27 mouse cellular contexts compared by ENCODE assay signal in the genomic region with DNA sequence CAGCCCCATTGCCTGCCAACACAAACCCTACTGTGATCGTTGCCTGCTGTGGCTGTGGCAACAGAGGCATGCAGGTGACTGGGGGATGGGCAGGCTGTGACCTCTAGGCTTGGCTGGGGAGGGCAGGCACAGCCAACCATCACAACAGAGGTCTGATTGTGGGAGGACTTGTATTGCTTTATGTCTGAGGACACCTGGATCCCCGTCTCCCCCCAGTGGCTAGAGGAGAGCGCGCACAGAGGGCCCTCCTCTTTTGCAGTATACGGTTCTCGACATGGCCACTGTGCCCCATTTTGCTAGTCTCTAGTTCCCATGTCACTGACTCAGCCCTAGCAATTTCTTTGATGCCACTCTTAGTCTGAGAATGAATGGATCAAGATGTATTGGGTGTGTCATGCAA. TPM values are rescaled to one million over a fixed set of nuclear protein-coding genes. Genes with fewer than 3 reads are reported as not detected.
DNase-seq lines count a peak whose midpoint lies in the region; ATAC-seq and TF ChIP-seq lines count a peak whose summit lies in the region.
"Had no signal": no experiment of that assay in that cellular context is flagged by ENCODE, and none has a peak within 500 bp of the region (broad histone marks: within the 10 kb centered on the region; RNA-seq: fewer than 3 reads in every experiment).

No protein-coding gene starts in this region.

- no peak for DNase-seq in kidney, postnatal 0 days (ENCODE audit: low spot score)
- DNase-seq in kidney, postnatal 25 days, result no peak
- DNase-seq in A20 (ENCODE audit: low read depth, low spot score), result peak; percentile 13
- peak; percentile 12 for DNase-seq in CH12.LX (ENCODE audit: extremely low read depth)
- DNase-seq in embryo, embryonic 9.5 days (ENCODE audit: extremely low spot score), result peak; percentile 2
- DNase-seq in right cerebral cortex, postnatal 4 days, result no peak
- no peak for DNase-seq in right cerebral cortex, postnatal 14 days
- DNase-seq: adrenal gland, adult 2 months; cerebellum, adult 9-11 months; gastrocnemius, postnatal 14 days; heart, adult 2 months; kidney, adult 9 months; layer of hippocampus, postnatal 36 days; liver; lung, postnatal 14 days; thymus, postnatal 36 days had no signal

- peak; percentile 38 for TF ChIP-seq RAD21 in CH12.LX (IDR thresholded peaks at IDR 0.05; ENCODE audit: low read depth, low read length)

- TF ChIP-seq EP300 in CH12.LX (IDR thresholded peaks at IDR 0.05; ENCODE audit: low read length), result no peak

- H3K4me1 ChIP-seq in kidney, postnatal 0 days (replicated peaks; ENCODE audit: insufficient read depth, low read length), result 0 out of 2 replicates have a peak, but pooled peaks cover 4% of the 10 kb centered on the region
- peaks cover 0 to 15% of the 10 kb centered on the region in 2 experiments; a peak in 2 of 4 replicates for H3K4me1 ChIP-seq in CH12.LX (ENCODE audit: control insufficient read depth in 1 of 2, insufficient read depth in 2 of 2)
- H3K4me1 ChIP-seq: embryonic facial prominence, embryonic 12.5 days; midbrain, embryonic 15.5 days had no signal

- H3K27ac ChIP-seq in kidney, postnatal 0 days, result no peak overlapping the region
- H3K27ac ChIP-seq in CH12.LX (ENCODE audit: insufficient read depth, low read depth), result no peak overlapping the region
- H3K27ac ChIP-seq: embryonic facial prominence, embryonic 12.5 days; heart, adult 2 months; midbrain, embryonic 15.5 days had no signal

- no peaks in the 10 kb centered on the region for H3K9me3 ChIP-seq in kidney, postnatal 0 days (replicated peaks; ENCODE audit: low read length)
- H3K9me3 ChIP-seq in CH12.LX (replicated peaks; ENCODE audit: low read length), result no peaks in the 10 kb centered on the region
- H3K9me3 ChIP-seq: embryonic facial prominence, embryonic 12.5 days; midbrain, embryonic 15.5 days had no signal

- in situ Hi-C loops in CH12.LX (cut with MboI; ENCODE audit: low pct_ligation_motif_present, low pct_unique_long_range_greater_than_20kb, low sequenced_read_pairs), result no loop called here

- H3K36me3 ChIP-seq in kidney, postnatal 0 days (ENCODE audit: insufficient read depth, low read length), result no peaks in the 10 kb centered on the region
- H3K36me3 ChIP-seq in CH12.LX (replicated peaks in 1 of 2; ENCODE audit: control insufficient read depth in 1 of 2, insufficient read depth in 1 of 2, low read length in 1 of 2), result no peaks in the 10 kb centered on the region
- H3K36me3 ChIP-seq: embryonic facial prominence, embryonic 12.5 days; midbrain, embryonic 15.5 days had no signal

- dilution Hi-C loops in CH12.LX (cut with MboI; ENCODE audit: extremely low pct_ligation_motif_present, extremely low pct_unique_long_range_greater_than_20kb, low sequenced_read_pairs), result no loop called here

- TF ChIP-seq CTCF in kidney, postnatal 0 days (IDR thresholded peaks at IDR 0.05; ENCODE audit: low read depth), result peak; percentile 32; the same call in 1 of the 2 replicates
- TF ChIP-seq CTCF in CH12.LX (conservative IDR thresholded peaks at IDR 0.05 in 1 of 2, IDR thresholded peaks at IDR 0.05 in 1 of 2; ENCODE audit: low read depth in 2 of 2, low read length in 2 of 2), result peak in 1 of 2 experiments; percentile 55; a peak in 2 of 4 replicates

- no peak for TF ChIP-seq POLR2A in CH12.LX (IDR thresholded peaks at IDR 0.05; ENCODE audit: low read depth, low read length)

- no peaks in the 10 kb centered on the region for H3K27me3 ChIP-seq in kidney, postnatal 0 days (ENCODE audit: insufficient read depth, low read length)
- no peaks in the 10 kb centered on the region for H3K27me3 ChIP-seq in CH12.LX (replicated peaks)
- H3K27me3 ChIP-seq: embryonic facial prominence, embryonic 12.5 days; midbrain, embryonic 15.5 days had no signal

- no peak overlapping the region for H3K4me2 ChIP-seq in kidney, postnatal 0 days (ENCODE audit: low read length)
- H3K4me2 ChIP-seq in CH12.LX (ENCODE audit: insufficient read depth, low read depth, poor library complexity, severe bottlenecking), result no peak overlapping the region
- H3K4me2 ChIP-seq: embryonic facial prominence, embryonic 12.5 days; midbrain, embryonic 15.5 days had no signal

- no peaks in the 10 kb centered on the region for H3K79me2 ChIP-seq in CH12.LX (replicated peaks; ENCODE audit: control insufficient read depth, extremely low read depth, insufficient read depth, poor library complexity, severe bottlenecking)

- no peak overlapping the region for H3K4me3 ChIP-seq in kidney, postnatal 0 days (replicated peaks; ENCODE audit: low read depth, low read length)
- H3K4me3 ChIP-seq in CH12.LX (replicated peaks in 1 of 3; ENCODE audit: low read depth in 2 of 3, low read length in 2 of 3, poor library complexity in 1 of 3), result no peak overlapping the region
- H3K4me3 ChIP-seq: embryonic facial prominence, embryonic 12.5 days; erythroblast, embryonic 14.5 days; heart, adult 2 months; midbrain, embryonic 15.5 days had no signal

- WGBS in kidney, postnatal 0 days, result 63% methylated on average over 6 of the region's 6 CpGs

- ATAC-seq in kidney, postnatal 0 days (replicated peaks; ENCODE audit: low FRiP score, low read depth), result no peak
- ATAC-seq: forebrain, embryonic 14.5 days; inflammation-experienced regulatory T-cells, adult 6 months; midbrain, embryonic 15.5 days had no signal

- H3K9ac ChIP-seq in kidney, postnatal 0 days (ENCODE audit: low read depth, low read length), result no peak overlapping the region
- H3K9ac ChIP-seq in CH12.LX (ENCODE audit: insufficient read depth, low read depth), result no peak overlapping the region
- H3K9ac ChIP-seq: embryonic facial prominence, embryonic 12.5 days; midbrain, embryonic 15.5 days had no signal

TF ChIP-seq in CH12.LX, 34 proteins besides CTCF, POLR2A, EP300 and RAD21:
- peak; percentile 29 for TF ChIP-seq SMC3 (IDR thresholded peaks at IDR 0.05; ENCODE audit: low read depth, low read length)
- TF ChIP-seq NRF1 (IDR thresholded peaks at IDR 0.05; ENCODE audit: low read depth, low read length), result no peak

RNA-seq across cellular contexts. Expression of a gene that starts 14.1 kb away (rescaled TPM):
- polyA plus RNA-seq in kidney, postnatal 0 days (2015; fragmentation: Nextera tagmentation; extraction: Ambion mirVana), result 1.4 and 2.2 TPM in 2 replicates
- 1.8 and 2.3 TPM in 2 replicates for total RNA-seq in CH12.LX (2012; rRNA removed)
- 0.23 and 0.24 TPM in 2 replicates for total RNA-seq in CH12.LX (2014; rRNA removed)
- polyA plus RNA-seq in CH12.LX (2012; ENCODE audit: insufficient read length, low read depth), result 0.33 TPM in 1 of 2 replicates, not detected in the other
- total RNA-seq: hematopoietic stem cell, adult 5-6 weeks; megakaryocyte, adult 5-6 weeks had no signal
- polyA plus RNA-seq: erythroblast, embryonic 14.5 days; forebrain, embryonic 14.5 days; inflammation-experienced regulatory T-cells, adult 6 months had no signal

RNA-seq across cellular contexts. Expression of a gene that starts 19.2 kb away (rescaled TPM):
- polyA plus RNA-seq in kidney, postnatal 0 days (2015; fragmentation: Nextera tagmentation; extraction: Ambion mirVana), result not detected in 2 replicates
- total RNA-seq in CH12.LX (2012; rRNA removed) (not detected in 2 replicates), CH12.LX (2014; rRNA removed) (not detected in 2 replicates)
- polyA plus RNA-seq in CH12.LX (2012; ENCODE audit: insufficient read length, low read depth), result not detected in 2 replicates
- total RNA-seq: adrenal gland, adult 2 months; gastrocnemius, postnatal 14 days; heart, adult 2 months; hematopoietic stem cell, adult 5-6 weeks; layer of hippocampus, postnatal 36 days; left cerebral cortex, postnatal 25 days; megakaryocyte, adult 5-6 weeks; neutrophil, adult 5-6 weeks had no signal
- polyA plus RNA-seq: adrenal gland, adult 2 months; embryonic facial prominence, embryonic 12.5 days; forebrain, embryonic 14.5 days; heart, embryonic 14.5 days; inflammation-experienced regulatory T-cells, adult 6 months; liver, embryonic 16.5 days; midbrain, embryonic 15.5 days had no signal

RNA-seq across cellular contexts. Expression of a gene that starts 30.9 kb away (rescaled TPM):
- polyA plus RNA-seq in kidney, postnatal 0 days (2015; fragmentation: Nextera tagmentation; extraction: Ambion mirVana), result not detected in 2 replicates
- total RNA-seq in CH12.LX (2012; rRNA removed) (not detected in 2 replicates), CH12.LX (2014; rRNA removed) (not detected in 2 replicates)
- 0.36 TPM in 1 of 2 replicates, not detected in the other for polyA plus RNA-seq in CH12.LX (2012; ENCODE audit: insufficient read length, low read depth)
- total RNA-seq: adrenal gland, adult 2 months; gastrocnemius, postnatal 14 days; heart, adult 2 months; hematopoietic stem cell, adult 5-6 weeks; layer of hippocampus, postnatal 36 days; left cerebral cortex, postnatal 25 days; megakaryocyte, adult 5-6 weeks; neutrophil, adult 5-6 weeks had no signal
- polyA plus RNA-seq: adrenal gland, adult 2 months; embryonic facial prominence, embryonic 12.5 days; erythroblast, embryonic 14.5 days; forebrain, embryonic 14.5 days; heart, adult 2 months; heart, embryonic 14.5 days; inflammation-experienced regulatory T-cells, adult 6 months; liver, embryonic 16.5 days; midbrain, embryonic 15.5 days had no signal

RNA-seq across cellular contexts. Expression of a gene that starts 55.1 kb away (rescaled TPM):
- not detected in 2 replicates for polyA plus RNA-seq in kidney, postnatal 0 days (2015; fragmentation: Nextera tagmentation; extraction: Ambion mirVana)
- total RNA-seq in CH12.LX (2012; rRNA removed) (not detected in 2 replicates), CH12.LX (2014; rRNA removed) (not detected in 2 replicates)
- polyA plus RNA-seq in CH12.LX (2012; ENCODE audit: insufficient read length, low read depth), result not detected in 2 replicates
- total RNA-seq: gastrocnemius, postnatal 14 days; heart, adult 2 months; hematopoietic stem cell, adult 5-6 weeks; layer of hippocampus, postnatal 36 days; left cerebral cortex, postnatal 25 days; megakaryocyte, adult 5-6 weeks; neutrophil, adult 5-6 weeks had no signal
- polyA plus RNA-seq: embryonic facial prominence, embryonic 12.5 days; erythroblast, embryonic 14.5 days; forebrain, embryonic 14.5 days; heart, adult 2 months; heart, embryonic 14.5 days; inflammation-experienced regulatory T-cells, adult 6 months; liver, embryonic 16.5 days; midbrain, embryonic 15.5 days had no signal

RNA-seq across cellular contexts. Expression of a gene that starts 56.7 kb away (rescaled TPM):
- not detected in 2 replicates for polyA plus RNA-seq in kidney, postnatal 0 days (2015; fragmentation: Nextera tagmentation; extraction: Ambion mirVana)
- total RNA-seq in CH12.LX (2012; rRNA removed) (not detected in 2 replicates), CH12.LX (2014; rRNA removed) (not detected in 2 replicates)
- not detected in 2 replicates for polyA plus RNA-seq in CH12.LX (2012; ENCODE audit: insufficient read length, low read depth)
- total RNA-seq: adrenal gland, adult 2 months; gastrocnemius, postnatal 14 days; heart, adult 2 months; hematopoietic stem cell, adult 5-6 weeks; layer of hippocampus, postnatal 36 days; left cerebral cortex, postnatal 25 days; megakaryocyte, adult 5-6 weeks; neutrophil, adult 5-6 weeks had no signal
- polyA plus RNA-seq: adrenal gland, adult 2 months; embryonic facial prominence, embryonic 12.5 days; erythroblast, embryonic 14.5 days; forebrain, embryonic 14.5 days; heart, adult 2 months; heart, embryonic 14.5 days; inflammation-experienced regulatory T-cells, adult 6 months; liver, embryonic 16.5 days; midbrain, embryonic 15.5 days had no signal

Comparison
In these comparisons a context has a peak if more than half of its experiments do, and no peak if none do; other contexts are left out.
1. DNase-seq: peak in A20 (single experiment), CH12.LX (single experiment) and embryo, embryonic 9.5 days (single experiment); none in kidney, postnatal 0 days (single experiment), kidney, postnatal 25 days (0 of 2), right cerebral cortex, postnatal 4 days (single experiment) and right cerebral cortex, postnatal 14 days (single experiment).